Mouse (Mus musculus): Measurements from ENCODE around the gene Calr3.

DNA sequence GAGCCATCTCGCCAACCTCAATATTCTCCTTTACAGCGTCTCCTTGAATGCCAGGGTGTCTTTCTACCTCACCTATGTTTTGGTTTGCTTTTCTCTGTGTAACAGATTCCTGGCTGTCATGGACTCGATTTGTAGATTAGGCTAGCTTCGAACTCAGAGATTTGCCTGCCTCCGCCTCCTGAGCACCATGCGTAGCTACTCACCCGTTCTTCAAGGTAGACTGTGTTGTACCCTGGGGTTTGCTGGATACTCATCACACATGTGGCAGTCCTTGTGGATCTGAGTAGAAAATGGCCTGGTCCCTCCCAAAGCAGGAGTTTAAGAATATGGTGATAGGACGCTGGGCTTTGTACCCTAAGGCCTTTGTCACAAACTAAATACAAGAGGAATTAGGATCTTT, 49.7 kb upstream of the Calr3 start:
- TF ChIP-seq EP300 (IDR thresholded peaks at IDR 0.05; ENCODE audit: low read depth in 1 of 2, low read length in 2 of 2): no peak
- no peak for TF ChIP-seq CTCF (IDR thresholded peaks at IDR 0.05 in 2 of 3, conservative IDR thresholded peaks at IDR 0.05 in 1 of 3; ENCODE audit: control insufficient read depth in 1 of 3, insufficient read depth in 1 of 3, low read depth in 2 of 3, low read length in 3 of 3, poor library complexity in 1 of 3, severe bottlenecking in 1 of 3)
- no peak for TF ChIP-seq ZC3H11A (IDR thresholded peaks at IDR 0.05; ENCODE audit: low read depth, low read length)
- no peak for TF ChIP-seq UBTF (IDR thresholded peaks at IDR 0.05; ENCODE audit: borderline replicate concordance, insufficient read depth, low read depth, low read length)
- no peak for TF ChIP-seq USF1 (IDR thresholded peaks at IDR 0.05; ENCODE audit: low read depth, low read length)
- no peak for TF ChIP-seq GABPA (IDR thresholded peaks at IDR 0.05; ENCODE audit: low read depth, low read length)
- no peak for TF ChIP-seq RCOR1 (IDR thresholded peaks at IDR 0.05; ENCODE audit: low read depth, low read length)
- TF ChIP-seq POLR2A (IDR thresholded peaks at IDR 0.05; ENCODE audit: control insufficient read depth in 1 of 2, insufficient read depth in 1 of 2, low read depth in 1 of 2, low read length in 2 of 2, poor library complexity in 1 of 2): no peak
- TF ChIP-seq HCFC1 (IDR thresholded peaks at IDR 0.05; ENCODE audit: low read depth, low read length): no peak
